Mouse (Mus musculus) gastrocnemius, postnatal 14 days (tissue): Measurements from ENCODE around the gene Eif4g3. TPM values are rescaled to one million over a fixed set of nuclear protein-coding genes. Genes with fewer than 3 reads are reported as not detected.

Experiments
- DNase-seq: peaks from one replicate; pipeline ENCODE4 v3.0.0; 2021; ENCODE audit warnings: mixed read lengths
- intact Hi-C: fragments of 180-260 bp; cut with DNase I; formaldehyde crosslinking; loops from one replicate; pipeline ENCODE4 v1.15.1; 2025; ENCODE audit warnings: low total_unique reads
- total RNA-seq, 2 experiments: library from RNA; stranded (reverse); gene quantifications; 2 replicates each; pipeline ENCODE4 v1.2.3; 2021

Eif4g3 gene
- total RNA-seq, 2 experiments from 2014 or later, result 95.2 to 98.9 TPM

- DNase-seq, result no peak
- intact Hi-C loops, result no loop called here
Observed at GRCm38 (mm10) chr4:138172686-138173085, 179.9 kb downstream of the Eif4g3 start.

DNA sequence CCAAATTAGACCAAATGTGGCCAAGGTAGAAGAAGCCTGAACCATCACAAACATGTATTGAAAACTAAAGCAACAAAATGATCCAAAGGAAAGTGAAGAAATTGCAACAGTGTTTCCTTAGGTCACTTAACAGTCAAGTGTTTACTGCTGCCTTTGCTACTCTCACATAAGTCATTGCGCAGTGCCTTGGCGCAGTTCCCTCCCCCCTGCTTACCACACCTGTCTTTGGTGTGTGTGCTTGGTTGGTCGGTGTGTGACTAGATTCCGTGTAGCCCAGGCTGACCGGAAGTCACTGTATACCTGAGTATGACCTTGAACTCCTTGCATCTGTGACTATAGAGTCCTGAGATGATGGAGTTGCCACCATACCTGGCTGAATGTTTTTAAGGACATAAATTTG, 186.6 kb downstream of the Eif4g3 start:
- DNase-seq, result no peak
- intact Hi-C loops, result no loop called here

- DNase-seq, result no peak
- intact Hi-C loops, result no loop called here
Observed at GRCm38 (mm10) chr4:138180719-138181118, 187.9 kb downstream of the Eif4g3 start.

GRCm38 (mm10) chr4:138184056-138184455, 191.2 kb downstream of the Eif4g3 start:
- intact Hi-C loops, result no loop called here
- no peak for DNase-seq

DNA sequence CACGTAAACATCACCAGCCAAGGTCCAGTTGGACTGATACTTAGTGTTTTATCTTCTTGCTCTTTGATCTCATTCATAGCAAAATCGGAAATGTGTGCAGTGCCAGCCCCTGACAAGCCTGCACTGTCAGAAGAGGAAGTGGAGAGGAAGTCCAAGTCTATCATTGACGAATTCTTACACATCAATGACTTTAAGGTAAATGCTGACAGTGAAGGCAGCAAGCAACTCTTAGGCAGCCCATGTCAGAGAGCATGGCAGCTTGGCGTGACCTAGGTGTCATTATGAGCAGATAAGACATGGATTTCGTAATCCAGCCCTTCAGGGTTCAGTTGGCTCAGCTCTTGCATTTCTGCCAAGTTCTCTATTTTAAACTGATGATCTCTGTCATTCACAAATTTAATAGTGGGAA, 191.8 kb downstream of the Eif4g3 start:
- no peak for DNase-seq
- intact Hi-C loops, result no loop called here

GRCm38 (mm10) chr4:138185961-138186360, 193.1 kb downstream of the Eif4g3 start:
- no peak for DNase-seq
- intact Hi-C loops, result no loop called here

GRCm38 (mm10) chr4:138187995-138188394, 195.2 kb downstream of the Eif4g3 start:
- intact Hi-C loops, result no loop called here
- no peak for DNase-seq

DNA sequence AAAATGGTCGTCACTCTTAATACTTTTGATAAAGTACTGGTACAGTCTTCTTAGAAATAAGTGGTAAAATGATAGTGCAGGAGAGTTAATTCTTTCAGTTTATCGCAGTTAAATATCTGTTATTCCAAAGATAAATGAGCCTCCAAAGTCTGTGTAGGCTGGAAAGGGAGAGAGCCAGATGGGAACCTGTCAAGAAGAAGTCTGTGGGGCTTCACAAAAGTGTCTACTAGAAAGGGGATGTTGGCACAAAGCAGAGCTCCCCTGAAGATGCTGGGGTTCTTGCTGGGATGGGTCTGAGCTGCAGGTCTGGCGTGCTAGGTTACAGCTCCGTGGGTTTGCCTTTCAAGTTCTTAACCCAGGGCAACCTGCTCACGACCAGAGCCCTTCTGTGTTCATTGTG, 199.7 kb downstream of the Eif4g3 start:
- DNase-seq, result no peak
- intact Hi-C loops, result no loop called here

GRCm38 (mm10) chr4:138200769-138201168, 207.9 kb downstream of the Eif4g3 start:
- intact Hi-C loops, result no loop called here
- DNase-seq, result no peak

DNA sequence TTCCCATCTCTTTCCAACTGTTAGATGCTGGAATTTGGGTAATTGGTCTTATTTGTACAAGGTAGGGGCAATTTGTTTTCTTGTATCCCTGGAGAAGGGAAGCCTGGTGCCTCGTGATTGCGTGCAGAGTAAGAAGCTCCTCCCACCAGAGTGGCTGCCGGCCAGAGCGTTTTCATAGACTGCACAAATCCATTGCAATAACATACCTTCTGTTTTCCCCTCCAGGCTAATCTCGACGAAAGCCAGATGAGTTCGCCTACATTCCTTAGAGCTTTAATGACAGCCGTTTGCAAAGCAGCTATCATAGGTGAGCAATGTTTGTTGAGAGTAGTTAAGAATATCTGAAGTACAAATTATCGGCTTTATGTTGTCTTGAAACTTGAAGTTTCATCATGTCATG, 208.9 kb downstream of the Eif4g3 start:
- intact Hi-C loops, result no loop called here
- DNase-seq, result no peak

- intact Hi-C loops, result no loop called here
- DNase-seq, result no peak
Observed at GRCm38 (mm10) chr4:138210116-138210515, 217.3 kb downstream of the Eif4g3 start.

DNA sequence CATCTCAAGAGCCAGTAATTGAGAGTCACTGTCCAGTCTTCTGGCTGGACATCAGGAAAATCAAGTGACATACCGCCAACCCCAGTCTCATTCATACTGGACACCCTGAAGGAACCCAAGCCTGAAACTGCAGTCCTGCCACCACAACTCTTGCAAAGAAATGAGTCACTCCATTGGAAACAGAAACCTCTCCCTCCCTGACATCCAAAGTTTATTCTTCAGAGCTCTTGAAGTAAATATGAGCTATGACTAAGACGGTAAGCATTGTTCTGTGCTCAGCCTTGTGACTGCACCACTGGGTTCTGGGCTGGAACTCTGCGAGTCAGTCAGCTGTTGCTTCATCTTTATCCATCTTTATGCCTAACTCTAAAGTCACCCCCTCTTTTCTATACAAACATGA, 221.0 kb downstream of the Eif4g3 start:
- intact Hi-C loops, result no loop called here
- no peak for DNase-seq

GRCm38 (mm10) chr4:138215671-138216199, 222.9 kb downstream of the Eif4g3 start:
- intact Hi-C loops, result no loop called here
- no peak for DNase-seq

DNA sequence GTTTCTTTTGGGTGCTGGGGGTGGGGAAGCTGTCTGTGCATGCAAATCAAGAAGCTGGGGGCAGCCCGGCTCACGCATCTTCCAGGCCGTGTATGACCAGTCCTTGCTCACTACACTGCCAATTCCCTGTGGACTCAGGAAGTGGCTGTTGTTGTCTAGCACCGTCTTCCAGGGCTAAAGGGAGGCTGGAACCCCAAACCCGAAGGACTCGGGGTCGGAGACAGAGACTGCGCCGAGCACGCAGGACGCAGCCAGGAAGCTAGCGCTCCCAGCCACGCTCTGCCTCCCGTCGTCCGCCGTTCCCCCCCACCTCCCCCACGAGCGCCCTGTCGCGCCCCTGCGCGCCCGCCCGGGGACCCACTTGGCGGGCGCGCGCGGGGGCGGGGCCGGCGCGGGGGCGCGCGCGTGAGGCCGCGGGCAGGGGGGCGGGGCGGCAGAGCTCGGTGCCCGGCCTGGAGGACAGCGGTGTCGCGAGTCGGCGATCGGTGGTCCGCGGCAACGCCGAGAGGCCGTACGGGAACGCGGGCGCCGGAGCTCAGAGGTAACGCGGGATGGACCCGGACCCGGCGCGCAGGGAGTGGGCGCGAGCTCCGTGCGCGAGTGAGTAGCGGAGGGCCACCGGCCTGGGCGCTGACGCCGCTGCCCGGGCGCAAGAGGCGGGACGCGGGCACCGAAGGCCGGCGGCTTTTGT, 223.5 kb downstream of the Eif4g3 start, which contains the start of gene Hp1bp3:
TSS of gene Hp1bp3 (plus strand) at position 97 of the 691 bp plus-strand sequence.
- DNase-seq, result peak; percentile 78
- intact Hi-C loops, result no loop called here

DNA sequence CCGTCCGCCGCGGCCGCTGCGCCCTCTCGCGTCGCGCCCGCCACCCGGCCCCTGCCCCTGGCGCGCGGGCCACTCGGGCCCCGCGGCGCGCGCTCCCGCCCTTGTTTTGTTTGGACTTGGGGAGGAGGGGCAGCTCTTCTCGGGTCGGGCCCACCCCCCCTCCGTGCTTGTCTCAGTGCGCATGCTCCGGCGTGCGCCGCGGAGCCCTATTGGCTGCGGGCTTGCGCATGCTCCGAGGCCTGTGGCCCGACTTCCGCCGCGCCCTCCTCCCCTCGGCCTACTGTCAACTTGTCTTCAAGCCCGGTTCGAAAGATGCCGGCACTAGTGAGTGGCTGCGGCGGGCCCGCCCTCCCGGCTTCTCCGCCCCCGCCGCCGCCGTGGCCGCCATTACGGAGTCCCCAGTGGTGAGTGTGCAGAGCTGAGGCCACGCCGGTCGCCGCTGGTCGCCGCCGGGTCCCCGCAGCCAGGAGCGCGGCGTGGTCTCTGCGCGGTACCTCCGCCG, 224.1 kb downstream of the Eif4g3 start:
- intact Hi-C loops, result no loop called here
- peak; percentile 98 for DNase-seq

GRCm38 (mm10) chr4:138217441-138217840, 224.6 kb downstream of the Eif4g3 start:
- intact Hi-C loops, result no loop called here
- DNase-seq, result no peak

GRCm38 (mm10) chr4:138217951-138218685, 225.3 kb downstream of the Eif4g3 start:
- intact Hi-C loops, result no loop called here
- DNase-seq, result no peak

GRCm38 (mm10) chr4:138219331-138219730, 226.5 kb downstream of the Eif4g3 start:
- DNase-seq, result no peak
- intact Hi-C loops, result no loop called here

DNA sequence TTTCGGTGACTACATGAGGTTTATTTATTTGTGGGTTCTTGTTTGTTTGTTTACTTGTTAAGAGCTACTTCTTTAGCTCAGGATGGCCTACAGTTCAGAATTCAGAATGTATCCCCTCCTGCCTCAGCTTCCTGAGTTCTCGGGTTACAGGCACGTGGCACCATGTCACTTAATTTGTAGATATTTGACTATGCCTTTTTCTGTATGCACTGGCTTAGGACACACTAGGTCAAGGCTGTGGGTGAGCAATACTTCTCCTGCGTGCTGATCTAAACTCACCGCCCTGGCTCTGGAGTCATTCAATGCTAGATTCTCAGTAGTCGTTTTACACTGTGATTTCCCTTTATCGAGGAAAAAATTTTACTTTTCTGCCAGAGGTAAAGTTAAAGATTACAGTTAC, 227.9 kb downstream of the Eif4g3 start:
- intact Hi-C loops, result no loop called here
- no peak for DNase-seq

DNA sequence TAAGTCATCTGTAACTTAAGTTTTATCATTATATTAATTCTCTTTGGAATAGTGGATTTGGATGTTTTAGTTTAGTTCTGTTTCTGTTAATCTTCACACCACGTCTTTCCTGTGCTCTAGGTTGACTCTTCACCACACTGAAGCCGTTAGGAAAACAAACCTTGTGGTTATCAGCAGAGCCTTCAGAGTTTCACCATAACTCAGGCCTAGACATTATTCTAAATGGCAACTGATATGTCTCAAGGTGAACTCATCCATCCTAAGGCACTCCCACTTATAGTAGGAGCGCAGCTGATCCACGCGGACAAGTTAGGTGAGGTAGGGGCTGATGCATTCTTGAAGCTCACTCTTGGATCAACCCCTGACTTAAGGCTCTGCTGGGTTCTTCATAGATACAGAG, 228.6 kb downstream of the Eif4g3 start:
- intact Hi-C loops, result no loop called here
- no peak for DNase-seq

DNA sequence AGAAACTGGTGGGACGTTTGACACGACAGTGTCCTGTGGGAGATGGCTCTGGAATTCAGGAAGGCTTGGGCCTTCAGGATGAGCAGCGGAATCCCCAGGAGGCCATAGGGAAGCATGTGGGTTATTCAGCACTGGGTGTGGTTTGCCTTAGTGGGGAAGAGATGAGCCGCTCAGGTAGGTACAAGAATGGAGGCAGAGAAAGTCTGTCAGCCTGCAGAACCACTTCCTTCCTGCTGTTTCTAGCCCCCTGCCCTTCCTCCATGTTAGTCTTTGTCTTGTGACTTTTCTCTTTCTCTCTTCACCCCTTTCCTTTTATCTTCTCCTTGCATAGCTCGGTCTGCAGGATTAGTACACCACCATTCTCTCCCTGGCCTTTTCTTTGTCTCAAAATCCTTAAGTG, 229.6 kb downstream of the Eif4g3 start:
- DNase-seq, result no peak
- intact Hi-C loops, result no loop called here
